Mouse (Mus musculus): ENCODE results near the gene Acap2.

DNA sequence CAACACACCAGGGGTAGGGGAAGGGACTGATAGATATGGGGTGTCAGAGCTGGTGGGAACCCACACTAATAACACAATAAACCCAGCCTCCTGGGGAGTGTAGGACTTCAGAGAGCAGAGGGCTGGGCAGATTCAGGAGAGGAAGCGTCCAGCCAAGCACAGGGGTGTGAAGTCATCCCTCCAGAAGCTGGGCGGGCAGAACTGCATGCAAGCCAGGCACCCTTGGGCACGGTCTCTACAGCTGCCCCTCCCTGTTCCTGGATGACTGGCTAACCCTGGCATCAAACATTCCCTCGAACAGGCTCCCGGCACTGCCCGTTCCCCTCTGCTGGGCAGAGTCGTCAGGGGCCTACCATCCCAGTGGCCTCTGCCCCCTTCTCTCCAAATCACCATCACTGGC lies 132.8 kb downstream of the Acap2 start:
- TF ChIP-seq POLR2A (IDR thresholded peaks at IDR 0.05; ENCODE audit: borderline replicate concordance, extremely low read depth, insufficient read depth, insufficient read length, poor library complexity, severe bottlenecking) (no peak), CTCF (IDR thresholded peaks at IDR 0.05; ENCODE audit: borderline replicate concordance, extremely low read depth, insufficient read depth, insufficient read length) (no peak)

All from brain, embryonic 14.5 days (tissue).